Mouse (Mus musculus): ENCODE results near the gene Irak3.

Gene Irak3

GRCm38 (mm10) chr10:120160533-120160932 is 41.4 kb downstream of the Irak3 start:
- no peak for DNase-seq

GRCm38 (mm10) chr10:120153911-120154310 is 48.0 kb downstream of the Irak3 start:
- DNase-seq, result no peak

- no peak for DNase-seq
Observed at GRCm38 (mm10) chr10:120151672-120152071, 50.3 kb downstream of the Irak3 start.

- DNase-seq, result no peak
Observed at GRCm38 (mm10) chr10:120140916-120141516, 60.9 kb downstream of the Irak3 start.

GRCm38 (mm10) chr10:120140193-120140592 is 61.7 kb downstream of the Irak3 start:
- DNase-seq, result no peak

GRCm38 (mm10) chr10:120136020-120136562 is 65.8 kb downstream of the Irak3 start:
- DNase-seq, result no peak

GRCm38 (mm10) chr10:120133697-120134096 is 68.2 kb downstream of the Irak3 start:
- no peak for DNase-seq

GRCm38 (mm10) chr10:120130621-120131020 is 71.3 kb downstream of the Irak3 start:
- DNase-seq, result no peak

- no peak for DNase-seq
Observed at GRCm38 (mm10) chr10:120128601-120129277, 73.2 kb downstream of the Irak3 start.

- DNase-seq, result no peak
Observed at GRCm38 (mm10) chr10:120125465-120125857, 76.5 kb downstream of the Irak3 start.

- DNase-seq, result peak; percentile 96
Observed at GRCm38 (mm10) chr10:120124801-120125464, 77.0 kb downstream of the Irak3 start.

- no peak for DNase-seq
Observed at GRCm38 (mm10) chr10:120123721-120124120, 78.2 kb downstream of the Irak3 start.

GRCm38 (mm10) chr10:120115249-120115648 is 86.7 kb downstream of the Irak3 start:
- no peak for DNase-seq

- DNase-seq, result no peak
Observed at GRCm38 (mm10) chr10:120114493-120114892, 87.4 kb downstream of the Irak3 start.

GRCm38 (mm10) chr10:120113980-120114379 is 88.0 kb downstream of the Irak3 start:
- no peak for DNase-seq

- DNase-seq, result peak; percentile 81
Observed at GRCm38 (mm10) chr10:120113482-120113881, 88.4 kb downstream of the Irak3 start.

GRCm38 (mm10) chr10:120112507-120113396 is 89.2 kb downstream of the Irak3 start, which contains the start of gene Helb:
Helb (minus strand) TSS chr10:120112987.
- DNase-seq, result peak; percentile 100

GRCm38 (mm10) chr10:120111691-120112319 is 90.1 kb downstream of the Irak3 start:
- no peak for DNase-seq

GRCm38 (mm10) chr10:120100806-120101205 is 101.1 kb downstream of the Irak3 start:
- peak; percentile 71 for DNase-seq

- no peak for DNase-seq
Observed at GRCm38 (mm10) chr10:120097564-120097963, 104.4 kb downstream of the Irak3 start.

GRCm38 (mm10) chr10:120095716-120096115 is 106.2 kb downstream of the Irak3 start:
- no peak for DNase-seq

- no peak for DNase-seq
Observed at GRCm38 (mm10) chr10:120095136-120095535, 106.8 kb downstream of the Irak3 start.
